Comparison of ENCODE assay signal across 21 mouse cellular contexts in genomic region chr3:31050375-31050774, GRCm38 (mm10). TPM values are rescaled to one million over a fixed set of nuclear protein-coding genes. Genes with fewer than 3 reads are reported as not detected.
DNase-seq lines count a peak whose midpoint lies in the region; ATAC-seq lines count a peak whose summit lies in the region.
"Had no signal": no experiment of that assay in that cellular context is flagged by ENCODE, and none has a peak within 500 bp of the region (broad histone marks: within the 10 kb centered on the region; RNA-seq: fewer than 3 reads in every experiment).

No protein-coding gene starts in this region.

- H3K4me2 ChIP-seq in forebrain, embryonic 13.5 days = no peak overlapping the region
- no peak overlapping the region for H3K4me2 ChIP-seq in forebrain, embryonic 15.5 days (replicated peaks)
- H3K4me2 ChIP-seq in midbrain, embryonic 14.5 days (ENCODE audit: low read length) = no peak overlapping the region
- H3K4me2 ChIP-seq: heart, embryonic 13.5 days had no signal

- H3K36me3 ChIP-seq in forebrain, embryonic 13.5 days (ENCODE audit: poor library complexity, severe bottlenecking) = 0 out of 2 replicates have a peak, but pooled peaks cover 8% of the 10 kb centered on the region
- no peaks in the 10 kb centered on the region for H3K36me3 ChIP-seq in forebrain, embryonic 15.5 days
- H3K36me3 ChIP-seq in midbrain, embryonic 14.5 days (ENCODE audit: control insufficient read depth, insufficient read depth, low read length) = 0 out of 2 replicates have a peak, but pooled peaks cover 11% of the 10 kb centered on the region
- peaks cover 34% of the 10 kb centered on the region for H3K36me3 ChIP-seq in midbrain, embryonic 10.5 days

- peaks cover 15% of the 10 kb centered on the region for H3K4me1 ChIP-seq in forebrain, embryonic 13.5 days
- no peaks in the 10 kb centered on the region for H3K4me1 ChIP-seq in forebrain, embryonic 15.5 days
- H3K4me1 ChIP-seq in midbrain, embryonic 14.5 days (ENCODE audit: control insufficient read depth, insufficient read depth, low read length) = no peaks in the 10 kb centered on the region
- no peaks in the 10 kb centered on the region for H3K4me1 ChIP-seq in midbrain, embryonic 10.5 days
- H3K4me1 ChIP-seq: limb, embryonic 10.5 days had no signal

- DNase-seq in midbrain, embryonic 14.5 days = peak; percentile 55
- DNase-seq in midbrain, embryonic 10.5 days (ENCODE audit: low spot score) = no peak
- DNase-seq in thymus, postnatal 0 days (ENCODE audit: low spot score) = no peak
- no peak for DNase-seq in adrenal gland, adult 18-20 months (ENCODE audit: low spot score in 2 of 2)
- DNase-seq: adrenal gland, adult 8-10 months; cerebellum, postnatal 25 days; heart, adult 18-20 months; heart, postnatal 36 days; kidney, adult 8-10 months; kidney, postnatal 14 days; layer of hippocampus, postnatal 36 days; liver, postnatal 0 days; lung, postnatal 10 days; thymus, adult 2 months had no signal

- no peak overlapping the region for H3K4me3 ChIP-seq in forebrain, embryonic 13.5 days
- no peak overlapping the region for H3K4me3 ChIP-seq in forebrain, embryonic 15.5 days
- no peak overlapping the region for H3K4me3 ChIP-seq in midbrain, embryonic 14.5 days (replicated peaks; ENCODE audit: low read depth, low read length)
- no peak overlapping the region for H3K4me3 ChIP-seq in midbrain, embryonic 10.5 days
- H3K4me3 ChIP-seq: heart, embryonic 13.5 days; layer of hippocampus, adult 2 months; limb, embryonic 10.5 days had no signal

- no peaks in the 10 kb centered on the region for H3K9me3 ChIP-seq in forebrain, embryonic 13.5 days (replicated peaks)
- no peaks in the 10 kb centered on the region for H3K9me3 ChIP-seq in forebrain, embryonic 15.5 days
- no peaks in the 10 kb centered on the region for H3K9me3 ChIP-seq in midbrain, embryonic 14.5 days (ENCODE audit: control insufficient read depth, low read length)
- H3K9me3 ChIP-seq in midbrain, embryonic 10.5 days (replicated peaks) = no peaks in the 10 kb centered on the region
- H3K9me3 ChIP-seq: heart, embryonic 13.5 days; limb, embryonic 10.5 days had no signal

- H3K9ac ChIP-seq in forebrain, embryonic 13.5 days = no peak overlapping the region
- H3K9ac ChIP-seq in forebrain, embryonic 15.5 days (replicated peaks) = no peak overlapping the region
- no peak overlapping the region for H3K9ac ChIP-seq in midbrain, embryonic 14.5 days (replicated peaks; ENCODE audit: low read length)
- H3K9ac ChIP-seq: heart, embryonic 13.5 days; liver, postnatal 0 days had no signal

- peak; percentile 84 for ATAC-seq in forebrain, embryonic 13.5 days
- ATAC-seq in forebrain, embryonic 15.5 days (replicated peaks) = no peak
- ATAC-seq in midbrain, embryonic 14.5 days (ENCODE audit: low FRiP score, low TSS enrichment) = peak; percentile 60; the same call in 1 of the 2 replicates
- peak; percentile 59; the same call in 1 of the 2 replicates for ATAC-seq in megakaryocyte, adult 5-6 weeks (ENCODE audit: poor library complexity, severe bottlenecking)
- ATAC-seq: inflammation-experienced regulatory T-cells, adult 6 months; liver, postnatal 0 days had no signal

- H3K27ac ChIP-seq in forebrain, embryonic 13.5 days = peak overlapping the region; percentile 40; the same call in 1 of the 2 replicates
- H3K27ac ChIP-seq in forebrain, embryonic 15.5 days (replicated peaks) = no peak overlapping the region
- no peak overlapping the region for H3K27ac ChIP-seq in midbrain, embryonic 14.5 days (replicated peaks; ENCODE audit: low read depth, low read length)
- H3K27ac ChIP-seq in midbrain, embryonic 10.5 days (replicated peaks) = no peak overlapping the region
- H3K27ac ChIP-seq: heart, embryonic 13.5 days; layer of hippocampus, adult 2 months; limb, embryonic 10.5 days had no signal

- no peaks in the 10 kb centered on the region for H3K27me3 ChIP-seq in forebrain, embryonic 13.5 days
- H3K27me3 ChIP-seq in forebrain, embryonic 15.5 days = no peaks in the 10 kb centered on the region
- H3K27me3 ChIP-seq in midbrain, embryonic 14.5 days (ENCODE audit: control insufficient read depth, insufficient read depth, low read length) = no peaks in the 10 kb centered on the region
- no peaks in the 10 kb centered on the region for H3K27me3 ChIP-seq in midbrain, embryonic 10.5 days (ENCODE audit: low read depth, poor library complexity, severe bottlenecking)
- H3K27me3 ChIP-seq: heart, embryonic 13.5 days had no signal

- WGBS in forebrain, embryonic 13.5 days = 21% methylated on average over 7 of the region's 7 CpGs
- WGBS in forebrain, embryonic 15.5 days = 20% methylated on average over 7 of the region's 7 CpGs
- WGBS in midbrain, embryonic 14.5 days = 39% methylated on average over 7 of the region's 7 CpGs
- WGBS in midbrain, embryonic 10.5 days = 79% methylated on average over 7 of the region's 7 CpGs

RNA-seq across cellular contexts. Expression of gene Skil, which starts 44.5 kb away (rescaled TPM):
- polyA plus RNA-seq in forebrain, embryonic 13.5 days (2015; fragmentation: Nextera tagmentation; extraction: Ambion mirVana) = 31.4 and 32.3 TPM in 2 replicates
- 28.6 and 30.7 TPM in 2 replicates for polyA plus RNA-seq in forebrain, embryonic 15.5 days (2015; fragmentation: Nextera tagmentation; extraction: Ambion mirVana)
- polyA plus RNA-seq in midbrain, embryonic 14.5 days (2014; fragmentation: Nextera tagmentation; extraction: Ambion mirVana) = 35.0 and 42.4 TPM in 2 replicates
- polyA plus RNA-seq in midbrain, embryonic 10.5 days (2016; fragmentation: Nextera tagmentation; extraction: Ambion mirVana) = 30.6 and 39.9 TPM in 2 replicates
- 20.4 and 21.8 TPM in 2 replicates for total RNA-seq in megakaryocyte, adult 5-6 weeks (2015)
- total RNA-seq in megakaryocyte, adult 5-6 weeks (2017) = 31.6 and 32.5 TPM in 2 replicates
- 14.6 and 17.0 TPM in 2 replicates for polyA plus RNA-seq in thymus, postnatal 0 days (2015; fragmentation: Nextera tagmentation; extraction: Ambion mirVana)
- total RNA-seq in adrenal gland, adult 18-20 months (2021) = 10 to 100 TPM; 24.3 to 34.4 TPM

RNA-seq across cellular contexts. Expression of gene Prkci, which starts 54.8 kb away (rescaled TPM):
- 22.1 and 22.8 TPM in 2 replicates for polyA plus RNA-seq in forebrain, embryonic 13.5 days (2015; fragmentation: Nextera tagmentation; extraction: Ambion mirVana)
- polyA plus RNA-seq in forebrain, embryonic 15.5 days (2015; fragmentation: Nextera tagmentation; extraction: Ambion mirVana) = 25.7 and 25.9 TPM in 2 replicates
- polyA plus RNA-seq in midbrain, embryonic 14.5 days (2014; fragmentation: Nextera tagmentation; extraction: Ambion mirVana) = 19.3 and 34.4 TPM in 2 replicates
- 31.0 and 31.7 TPM in 2 replicates for polyA plus RNA-seq in midbrain, embryonic 10.5 days (2016; fragmentation: Nextera tagmentation; extraction: Ambion mirVana)
- total RNA-seq in megakaryocyte, adult 5-6 weeks (2015) = 18.8 and 19.9 TPM in 2 replicates
- total RNA-seq in megakaryocyte, adult 5-6 weeks (2017) = 12.4 and 14.7 TPM in 2 replicates
- polyA plus RNA-seq in thymus, postnatal 0 days (2015; fragmentation: Nextera tagmentation; extraction: Ambion mirVana) = 15.0 and 15.9 TPM in 2 replicates
- total RNA-seq in adrenal gland, adult 18-20 months (2021) = 10 to 100 TPM; 42.8 TPM
